Mouse (Mus musculus) testis, adult 2 months (tissue): ENCODE results near the gene A630073D07Rik. TPM values are rescaled to one million over a fixed set of nuclear protein-coding genes. Genes with fewer than 3 reads are reported as not detected.
"Not testable (repeated sequence)": the region's sequence is repeated elsewhere in the genome, so short reads cannot be mapped to it uniquely, and the experiment has no call there.

Experiments
- H3K27ac ChIP-seq: fragments of 200-500 bp; 2 replicates; pipeline ENCODE4 v1.5.1; 2012; ENCODE audit warnings: low read depth, low read length; ENCODE audit not compliant: control insufficient read depth, insufficient read depth
- H3K27me3 ChIP-seq: fragments of 200-500 bp; 2 replicates; pipeline ENCODE4 v1.6.1; 2012; ENCODE audit warnings: mild to moderate bottlenecking, low read length, moderate library complexity; ENCODE audit not compliant: control insufficient read depth, insufficient read depth
- H3K36me3 ChIP-seq: fragments of 200-500 bp; 2 replicates; pipeline ENCODE4 v1.6.1; 2012; ENCODE audit warnings: mild to moderate bottlenecking, low read length; ENCODE audit not compliant: control insufficient read depth, insufficient read depth
- H3K4me1 ChIP-seq: fragments of 200-500 bp; 2 replicates; pipeline ENCODE4 v1.6.1; 2012; ENCODE audit warnings: low read length; ENCODE audit not compliant: control insufficient read depth, insufficient read depth
- H3K4me3 ChIP-seq: fragments of 200-500 bp; 2 replicates; pipeline ENCODE4 v1.5.1; 2012; ENCODE audit warnings: low read depth, mild to moderate bottlenecking, low read length, moderate library complexity, mixed read lengths; ENCODE audit not compliant: control insufficient read depth
- CTCF ChIP-seq: fragments of 200-500 bp; IDR thresholded peaks from 2 replicates; pipeline ENCODE4 v1.5.1; 2012; ENCODE audit warnings: low read depth, mild to moderate bottlenecking, inconsistent platforms, low read length, moderate library complexity; ENCODE audit not compliant: control insufficient read depth, insufficient read depth, insufficient replicate concordance
- POLR2A ChIP-seq: fragments of 200-500 bp; IDR thresholded peaks from 2 replicates; pipeline ENCODE4 v1.6.1; 2012; ENCODE audit warnings: low read depth, mild to moderate bottlenecking, inconsistent platforms, low read length, moderate library complexity; ENCODE audit not compliant: control insufficient read depth
- polyA plus RNA-seq: library from polyadenylated mRNA; depleted of rRNA; stranded (reverse); fragments of >200 nt; gene quantifications from 2 replicates; pipeline ENCODE4 v1.2.3, GENCODE M21; 2012; rRNA removed

A630073D07Rik gene
- not detected in 2 replicates for polyA plus RNA-seq

- TF ChIP-seq CTCF (no peak), POLR2A (no peak)
- no peaks in the 10 kb centered on the region for H3K36me3 ChIP-seq
- H3K27ac ChIP-seq = no peak within 1 kb of the TSS
- H3K4me3 ChIP-seq = no peak within 1 kb of the TSS
- no peaks in the 10 kb centered on the region for H3K4me1 ChIP-seq
- no peaks in the 10 kb centered on the region for H3K27me3 ChIP-seq
Measured at GRCm38 (mm10) chr6:132651426-132651825, at the start of gene A630073D07Rik. Gene A630073D07Rik (minus strand): TSS chr6:132651526.

- Histone ChIP-seq H3K4me3 (no peak within 1 kb of the TSS), H3K4me1 (no peaks in the 10 kb centered on the region), H3K36me3 (no peaks in the 10 kb centered on the region), H3K27me3 (no peaks in the 10 kb centered on the region), H3K27ac (no peak within 1 kb of the TSS)
- no peak for TF ChIP-seq CTCF
Measured at GRCm38 (mm10) chr6:132700907-132701306, 49.6 kb upstream of the A630073D07Rik start, which contains the start of gene Tas2r121. Gene Tas2r121 (minus strand): TSS chr6:132701007.

GRCm38 (mm10) chr6:132691596-132691995 is 40.3 kb upstream of the A630073D07Rik start:
- not testable (repeated sequence) for H3K36me3 ChIP-seq, H3K27ac ChIP-seq, H3K27me3 ChIP-seq, H3K4me1 ChIP-seq, H3K4me3 ChIP-seq

GRCm38 (mm10) chr6:132656653-132657052 is 5.3 kb upstream of the A630073D07Rik start, which contains the start of gene Tas2r120:
Gene Tas2r120 (plus strand): TSS chr6:132656953.
- Histone ChIP-seq H3K27ac (no peak within 1 kb of the TSS), H3K4me1 (no peaks in the 10 kb centered on the region), H3K27me3 (no peaks in the 10 kb centered on the region), H3K36me3 (no peaks in the 10 kb centered on the region), H3K4me3 (no peak within 1 kb of the TSS)
- TF ChIP-seq POLR2A = no peak
- no peak for TF ChIP-seq CTCF

- no peaks in the 10 kb centered on the region for H3K27me3 ChIP-seq
- no peaks in the 10 kb centered on the region for H3K4me1 ChIP-seq
- TF ChIP-seq POLR2A = no peak
- no peak for TF ChIP-seq CTCF
- H3K4me3 ChIP-seq = no peak overlapping the region
- H3K36me3 ChIP-seq = no peaks in the 10 kb centered on the region
- H3K27ac ChIP-seq = no peak overlapping the region
Measured at GRCm38 (mm10) chr6:132649399-132649798, 1.9 kb downstream of the A630073D07Rik start.

- not testable (repeated sequence) for H3K27me3 ChIP-seq, H3K4me3 ChIP-seq, H3K36me3 ChIP-seq, H3K27ac ChIP-seq, H3K4me1 ChIP-seq
Measured at GRCm38 (mm10) chr6:132595613-132596012, 55.7 kb downstream of the A630073D07Rik start, which contains the start of gene Prp2. Gene Prp2 (plus strand): TSS chr6:132595913.

Other genes starting within 250 kb of the A630073D07Rik start
- gene Prh1, start 81.7 kb downstream of the A630073D07Rik start, polyA plus RNA-seq = not detected in 2 replicates
- not detected in 2 replicates for gene Prp2, start 55.6 kb downstream of the A630073D07Rik start, polyA plus RNA-seq
- gene Tas2r120, start 5.4 kb upstream of the A630073D07Rik start, polyA plus RNA-seq = not detected in 2 replicates
- gene Tas2r121, start 49.5 kb upstream of the A630073D07Rik start, polyA plus RNA-seq = not detected in 2 replicates
- gene Tas2r122, start 60.4 kb upstream of the A630073D07Rik start, polyA plus RNA-seq = not detected in 2 replicates
- not detected in 2 replicates for gene Tas2r115, start 86.5 kb upstream of the A630073D07Rik start, polyA plus RNA-seq
- not detected in 2 replicates for gene Tas2r124, start 103.2 kb upstream of the A630073D07Rik start, polyA plus RNA-seq
- not detected in 2 replicates for gene Tas2r102, start 110.6 kb upstream of the A630073D07Rik start, polyA plus RNA-seq
- gene Tas2r136, start 126.6 kb upstream of the A630073D07Rik start, polyA plus RNA-seq = not detected in 2 replicates
- gene Tas2r117, start 151.3 kb upstream of the A630073D07Rik start, polyA plus RNA-seq = not detected in 2 replicates
- gene Tas2r123, start 195.6 kb upstream of the A630073D07Rik start, polyA plus RNA-seq = not detected in 2 replicates
- gene Tas2r116, start 203.9 kb upstream of the A630073D07Rik start, polyA plus RNA-seq = not detected in 2 replicates
- gene Tas2r110, start 216.5 kb upstream of the A630073D07Rik start, polyA plus RNA-seq = not detected in 2 replicates
- not detected in 2 replicates for gene Tas2r113, start 241.5 kb upstream of the A630073D07Rik start, polyA plus RNA-seq